Comparison of ENCODE assay signal across 8 mouse cellular contexts in genomic region chr9:15044391-15045083, GRCm38 (mm10). TPM values are rescaled to one million over a fixed set of nuclear protein-coding genes. Genes with fewer than 3 reads are reported as not detected.
DNase-seq lines count a peak whose midpoint lies in the region; ATAC-seq lines count a peak whose summit lies in the region.

No protein-coding gene starts in this region.

- H3K27me3 ChIP-seq in kidney, embryonic 16.5 days (ENCODE audit: insufficient read depth, low read length), result no peaks in the 10 kb centered on the region
- no peaks in the 10 kb centered on the region for H3K27me3 ChIP-seq in forebrain, embryonic 13.5 days
- peaks cover 32% of the 10 kb centered on the region for H3K27me3 ChIP-seq in liver, embryonic 12.5 days (replicated peaks)

- intact Hi-C loops in left cerebral cortex, postnatal 36 days (cut with DNase I), result no loop called here

- peak; percentile 33 for ATAC-seq in kidney, embryonic 16.5 days (ENCODE audit: low FRiP score, low TSS enrichment)
- peak; percentile 45 for ATAC-seq in forebrain, embryonic 13.5 days
- peak; percentile 6; the same call in 1 of the 2 replicates for ATAC-seq in liver, embryonic 12.5 days

- H3K4me2 ChIP-seq in kidney, embryonic 16.5 days (replicated peaks; ENCODE audit: low read depth, low read length), result peak overlapping the region; percentile 76
- peak overlapping the region; percentile 72 for H3K4me2 ChIP-seq in forebrain, embryonic 13.5 days
- H3K4me2 ChIP-seq in liver, embryonic 12.5 days, result peak overlapping the region; percentile 82

- no peak for DNase-seq in kidney, adult 8-10 months
- DNase-seq in Muller cell, postnatal 12 days (ENCODE audit: inconsistent ontology term), result peak; percentile 29
- peak; percentile 61 for DNase-seq in retina, postnatal 1 day
- DNase-seq in left cerebral cortex, postnatal 36 days (ENCODE audit: low spot score in 2 of 2), result no peak
- no peak for DNase-seq in ovary, postnatal 36 days (ENCODE audit: low spot score)

- peaks cover 16% of the 10 kb centered on the region for H3K4me1 ChIP-seq in kidney, embryonic 16.5 days (ENCODE audit: insufficient read depth, low read length)
- peaks cover 41% of the 10 kb centered on the region for H3K4me1 ChIP-seq in forebrain, embryonic 13.5 days
- peaks cover 16% of the 10 kb centered on the region for H3K4me1 ChIP-seq in liver, embryonic 12.5 days

- under 1% methylated on average over 28 of the region's 28 CpGs for WGBS in kidney, embryonic 16.5 days
- WGBS in forebrain, embryonic 13.5 days, result under 1% methylated on average over 28 of the region's 28 CpGs
- 2% methylated on average over 28 of the region's 28 CpGs for WGBS in liver, embryonic 12.5 days (ENCODE audit: insufficient replicate concordance)

- H3K36me3 ChIP-seq in kidney, embryonic 16.5 days (ENCODE audit: insufficient read depth, low read length), result no peaks in the 10 kb centered on the region; the same call in 1 of the 2 replicates
- H3K36me3 ChIP-seq in forebrain, embryonic 13.5 days (ENCODE audit: poor library complexity, severe bottlenecking), result peaks cover 8% of the 10 kb centered on the region
- H3K36me3 ChIP-seq in liver, embryonic 12.5 days, result no peaks in the 10 kb centered on the region

- no peaks in the 10 kb centered on the region for H3K9me3 ChIP-seq in kidney, embryonic 16.5 days (ENCODE audit: low read length)
- H3K9me3 ChIP-seq in forebrain, embryonic 13.5 days (replicated peaks), result no peaks in the 10 kb centered on the region
- no peaks in the 10 kb centered on the region for H3K9me3 ChIP-seq in liver, embryonic 12.5 days (replicated peaks)

- peak overlapping the region; percentile 66 for H3K4me3 ChIP-seq in kidney, embryonic 16.5 days (ENCODE audit: low read length)
- peak overlapping the region; percentile 71 for H3K4me3 ChIP-seq in forebrain, embryonic 13.5 days
- H3K4me3 ChIP-seq in liver, embryonic 12.5 days, result peak overlapping the region; percentile 67

- H3K27ac ChIP-seq in kidney, embryonic 16.5 days (ENCODE audit: low read length), result peak overlapping the region; percentile 78
- peak overlapping the region; percentile 96 for H3K27ac ChIP-seq in forebrain, embryonic 13.5 days
- 0 out of 2 replicates have a peak overlapping the region, but pooled peaks have one; percentile 42 for H3K27ac ChIP-seq in liver, embryonic 12.5 days

- H3K9ac ChIP-seq in kidney, embryonic 16.5 days (replicated peaks; ENCODE audit: low read length), result peak overlapping the region; percentile 84
- peak overlapping the region; percentile 92 for H3K9ac ChIP-seq in forebrain, embryonic 13.5 days
- H3K9ac ChIP-seq in liver, embryonic 12.5 days, result peak overlapping the region; percentile 65

RNA-seq across cellular contexts. Expression of gene Panx1, which starts 0.7 kb away (rescaled TPM):
- 40.7 and 42.6 TPM in 2 replicates for polyA plus RNA-seq in kidney, embryonic 16.5 days (2015; fragmentation: Nextera tagmentation; extraction: Ambion mirVana)
- polyA plus RNA-seq in forebrain, embryonic 13.5 days (2015; fragmentation: Nextera tagmentation; extraction: Ambion mirVana), result 94.1 and 101 TPM in 2 replicates
- 13.1 and 14.1 TPM in 2 replicates for polyA plus RNA-seq in liver, embryonic 12.5 days (2016; fragmentation: Nextera tagmentation; extraction: Ambion mirVana)
- total RNA-seq in left cerebral cortex, postnatal 36 days (2021), result 10 to 100 TPM; 27.0 to 30.3 TPM

Comparison
In these comparisons a context has a peak if more than half of its experiments do, and no peak if none do; other contexts are left out.
1. H3K27ac ChIP-seq: peak in every context shown above with its lines; median percentile 96 in forebrain, embryonic 13.5 days; 78 in kidney, embryonic 16.5 days; 42 in liver, embryonic 12.5 days.
2. DNase-seq: peak in Muller cell, postnatal 12 days (single experiment) and retina, postnatal 1 day (single experiment); none in kidney, adult 8-10 months (0 of 2), left cerebral cortex, postnatal 36 days (0 of 2) and ovary, postnatal 36 days (single experiment).
3. Peak in every context shown above with its lines, with median percentiles within 50 percentile points of each other: ATAC-seq, H3K4me2 ChIP-seq, H3K4me3 ChIP-seq and H3K9ac ChIP-seq.